Mouse (Mus musculus) lung, adult 2 months (tissue): ENCODE measurements around the gene Terf2ip.

Experiments
- CTCF ChIP-seq: fragments of 200-500 bp; IDR thresholded peaks from 2 replicates; pipeline ENCODE4 v1.5.1; 2011; ENCODE audit warnings: mild to moderate bottlenecking, low read length, control low read depth; ENCODE audit not compliant: insufficient read depth
- POLR2A ChIP-seq: fragments of 200-500 bp; IDR thresholded peaks from 2 replicates; pipeline ENCODE4 v1.6.1; 2011; ENCODE audit warnings: low read depth, mild to moderate bottlenecking, control low read depth, low read length, borderline replicate concordance; ENCODE audit errors: extremely low read depth

DNA sequence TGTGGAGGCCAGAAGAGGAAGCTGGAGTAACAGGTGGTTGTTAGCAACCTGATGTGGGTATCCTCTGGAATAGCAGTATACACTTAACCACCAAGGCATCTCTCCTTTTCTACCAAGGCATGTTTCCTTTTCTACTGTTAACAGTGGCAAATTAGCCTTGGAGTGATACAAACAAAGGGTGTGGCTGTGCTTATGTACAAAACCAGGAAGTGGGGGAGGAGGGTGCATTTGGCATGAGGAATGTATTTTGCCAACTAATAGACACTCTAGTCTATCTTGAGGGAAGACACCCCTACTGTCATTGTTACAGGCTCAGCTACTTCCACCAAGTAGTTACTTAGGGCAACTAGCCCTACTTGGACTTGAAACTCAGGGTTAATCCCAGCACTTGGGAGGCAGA is 6.4 kb upstream of the Terf2ip start:
- TF ChIP-seq CTCF (no peak), POLR2A (no peak)
